Mouse (Mus musculus): ENCODE measurements around the gene Atp5h. TPM values are rescaled to one million over a fixed set of nuclear protein-coding genes. Genes with fewer than 3 reads are reported as not detected.
A peak's percentile ranks its signal among the peaks of the same experiment; 100 is the strongest.
"Not testable (repeated sequence)": the region's sequence is repeated elsewhere in the genome, so short reads cannot be mapped to it uniquely, and the experiment has no call there.

The Atp5h gene
- total RNA-seq, 2 experiments from 2014 or later: 909 to 922 TPM

DNA sequence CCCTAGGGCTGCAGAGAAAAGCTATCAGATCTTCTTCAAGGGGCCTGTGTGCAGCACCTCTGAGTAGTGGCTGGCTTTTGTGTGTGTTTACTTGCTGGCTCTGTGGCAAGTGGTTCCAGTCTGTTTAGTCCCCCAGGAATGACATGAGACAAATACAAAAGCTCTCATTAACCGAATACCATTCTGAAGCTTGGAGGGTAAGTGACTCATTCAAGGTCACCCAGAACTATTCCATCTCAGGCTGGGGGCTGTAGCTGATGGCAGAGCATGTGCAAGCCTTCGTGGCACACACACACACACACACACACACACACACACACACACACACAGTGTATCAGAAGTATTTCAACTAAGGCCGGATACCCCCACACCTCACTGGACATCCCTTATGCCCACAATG lies 19.6 kb downstream of the Atp5h start:
- no peak for DNase-seq

DNA sequence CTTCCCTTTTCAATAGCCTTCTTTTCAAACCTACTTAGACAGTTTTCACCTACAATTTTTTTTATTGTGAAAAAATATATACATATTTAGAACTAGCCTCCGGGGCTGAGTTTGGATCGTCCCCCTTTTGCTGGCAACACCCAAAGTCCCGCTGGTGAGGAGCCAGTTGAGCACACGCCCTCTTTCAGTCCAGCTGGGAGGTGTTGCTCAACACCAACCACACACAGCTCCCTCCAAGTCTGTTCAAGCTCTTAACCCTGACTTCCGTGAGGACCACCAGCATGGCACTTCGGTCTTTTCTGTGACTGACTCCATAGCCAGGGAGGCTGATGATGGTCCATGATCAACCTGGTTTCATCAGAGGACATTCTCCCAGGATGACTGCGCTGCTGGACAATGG lies 21.7 kb downstream of the Atp5h start:
- DNase-seq: no peak

DNA sequence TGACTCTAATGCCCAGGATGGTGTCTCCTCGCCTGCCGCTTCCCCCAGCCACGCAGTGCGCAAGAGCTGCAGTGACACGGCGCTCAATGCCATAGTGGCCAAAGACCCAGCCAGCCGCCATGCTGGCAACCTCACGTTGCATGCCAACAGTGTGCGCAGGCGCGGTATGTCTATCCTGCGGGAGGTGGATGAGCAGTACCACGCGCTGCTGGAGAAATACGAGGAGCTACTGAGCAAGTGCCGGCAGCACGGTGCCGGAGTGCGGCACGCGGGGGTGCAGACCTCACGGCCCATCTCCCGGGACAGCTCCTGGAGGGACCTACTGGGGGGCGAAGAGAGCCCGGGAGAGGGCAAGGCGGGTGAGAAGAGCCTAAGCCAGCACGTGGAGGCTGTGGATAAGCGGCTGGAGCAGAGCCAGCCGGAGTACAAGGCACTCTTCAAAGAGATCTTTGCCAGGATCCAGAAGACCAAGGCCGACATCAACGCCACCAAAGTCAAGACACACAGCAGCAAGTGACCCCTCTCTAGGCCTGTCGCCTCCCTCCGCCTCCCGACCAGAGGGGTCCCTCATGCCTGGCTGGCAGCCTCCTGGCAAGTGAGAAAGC lies 25.9 kb downstream of the Atp5h start:
- no peak for DNase-seq

GRCm38 (mm10) chr11:115391358-115391757 lies 28.4 kb downstream of the Atp5h start:
- DNase-seq: no peak

DNA sequence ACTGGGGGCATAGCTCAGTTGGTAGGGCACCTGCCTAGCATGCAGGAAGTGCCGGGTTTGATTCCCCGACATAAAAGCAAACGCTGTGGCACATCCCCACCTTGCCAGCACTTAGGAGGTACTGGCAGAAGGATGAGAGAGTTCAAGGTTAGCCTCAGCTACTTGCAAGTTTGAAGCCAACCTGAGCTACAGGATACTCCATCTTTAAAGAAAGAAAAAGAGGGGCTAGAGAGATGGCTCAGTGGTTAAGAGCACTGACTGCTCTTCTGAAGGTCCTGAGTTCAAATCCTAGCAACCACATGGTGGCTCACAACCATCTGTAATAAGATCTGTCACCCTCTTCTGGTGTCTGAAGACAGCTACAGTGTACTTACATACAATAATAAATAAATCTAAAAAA lies 32.9 kb downstream of the Atp5h start:
- DNase-seq: not testable (repeated sequence)

DNA sequence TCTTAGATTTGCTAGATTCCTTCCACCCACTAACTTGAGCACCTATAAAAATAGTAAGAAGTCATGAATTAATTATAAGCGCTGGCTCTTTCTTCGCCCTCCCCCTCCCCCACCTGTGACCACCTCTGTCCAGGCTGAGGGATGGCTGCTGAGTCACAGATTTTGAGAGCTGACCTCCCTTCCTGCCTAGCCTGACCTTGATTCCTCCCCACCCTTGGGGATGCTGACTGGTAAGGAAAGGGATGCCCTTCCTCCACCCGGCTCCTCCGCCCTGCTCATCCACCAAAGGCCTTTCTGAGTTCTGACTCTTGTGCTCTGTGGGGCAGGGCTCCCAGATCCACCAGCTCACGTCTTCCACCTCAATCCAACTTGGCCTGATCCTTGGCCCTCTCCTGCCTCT lies 35.2 kb downstream of the Atp5h start:
- no peak for DNase-seq

GRCm38 (mm10) chr11:115383701-115384474 lies 35.9 kb downstream of the Atp5h start:
- no peak for DNase-seq

DNA sequence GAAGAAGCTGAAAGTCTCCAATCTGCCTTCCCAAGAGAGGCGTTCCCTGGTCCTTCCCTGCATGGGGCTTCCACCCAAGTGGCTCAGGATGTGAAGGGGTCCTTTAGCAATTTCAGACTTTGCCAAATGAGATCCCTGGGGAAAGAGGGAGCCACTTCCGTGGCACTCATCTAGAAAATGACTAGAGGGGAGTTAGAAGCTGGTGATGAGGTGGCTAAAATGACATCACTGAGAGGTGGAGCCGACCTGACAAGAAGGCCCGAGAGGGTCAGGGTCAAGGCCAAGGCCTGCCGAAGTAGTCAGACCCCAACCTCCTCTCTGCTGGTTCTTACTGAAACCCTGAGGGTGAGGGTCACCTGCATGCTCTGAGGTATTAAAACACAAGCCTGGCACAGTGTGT lies 36.9 kb downstream of the Atp5h start:
- DNase-seq: no peak

DNA sequence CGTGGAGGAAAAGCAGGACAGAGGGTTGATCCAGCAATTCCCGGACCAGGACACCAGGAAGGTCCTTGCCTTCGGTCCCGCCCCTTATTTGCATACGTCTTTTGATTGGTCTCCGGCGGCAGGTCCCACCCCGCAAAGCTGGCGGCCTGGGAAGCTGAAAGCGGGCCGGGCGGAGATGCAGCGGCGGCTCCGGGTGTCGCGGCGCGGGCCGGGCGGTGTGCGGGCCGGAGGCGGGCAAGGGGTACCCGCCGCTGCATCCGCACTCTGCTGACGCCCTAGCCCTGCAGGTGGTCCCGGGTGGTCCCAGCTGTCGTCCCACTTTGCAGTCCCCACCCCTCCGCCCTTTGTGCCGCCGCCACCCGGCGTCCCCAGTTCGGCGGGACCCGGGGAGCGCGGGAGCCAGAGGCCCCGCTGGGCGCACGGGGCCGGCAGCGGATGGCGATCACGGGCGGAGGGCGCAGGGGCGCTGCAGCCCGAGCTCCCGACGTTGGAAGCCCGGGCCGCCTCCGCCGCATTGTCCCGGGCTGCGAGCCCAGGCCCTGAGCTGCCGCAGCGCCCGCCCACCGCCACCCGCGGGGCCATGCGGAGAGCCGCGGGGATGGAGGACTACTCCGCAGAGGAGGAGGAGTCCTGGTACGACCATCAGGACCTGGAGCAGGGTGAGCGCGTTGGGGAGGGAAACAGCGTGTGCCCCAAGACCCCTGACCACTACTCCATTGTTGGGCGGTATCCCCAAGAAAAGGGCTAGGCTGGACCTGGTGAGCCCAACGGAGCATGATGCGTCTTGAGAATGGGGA lies 37.8 kb downstream of the Atp5h start, which contains the start of gene Cdr2l:
TSS of gene Cdr2l (plus strand) at position 174 of the 797 bp plus-strand sequence.
- peak; percentile 92 for DNase-seq

GRCm38 (mm10) chr11:115381276-115381675 lies 38.5 kb downstream of the Atp5h start:
- no peak for DNase-seq

- DNase-seq: no peak
These were observed 41.9 kb downstream of the Atp5h start for GRCm38 (mm10) chr11:115377854-115378253.

DNA sequence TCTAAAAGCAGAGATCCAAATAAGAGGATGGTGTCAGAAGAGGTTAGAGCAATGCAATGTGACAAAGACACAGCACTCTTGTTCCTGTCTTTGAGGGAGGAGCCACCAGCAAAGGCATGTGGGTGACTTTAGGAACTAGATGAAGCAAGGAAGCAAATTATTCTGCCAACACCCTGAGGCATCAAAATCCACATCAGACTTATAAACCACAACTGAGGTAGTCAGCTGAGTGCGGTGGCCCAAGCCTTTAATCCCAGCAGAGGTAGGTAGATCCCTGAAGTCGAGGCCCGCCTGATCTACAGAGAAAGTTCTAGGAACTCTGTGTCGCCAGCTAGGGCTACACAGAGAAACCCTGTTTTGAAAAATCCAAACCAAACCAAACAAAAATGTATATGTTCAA lies 42.5 kb downstream of the Atp5h start:
- no peak for DNase-seq

DNA sequence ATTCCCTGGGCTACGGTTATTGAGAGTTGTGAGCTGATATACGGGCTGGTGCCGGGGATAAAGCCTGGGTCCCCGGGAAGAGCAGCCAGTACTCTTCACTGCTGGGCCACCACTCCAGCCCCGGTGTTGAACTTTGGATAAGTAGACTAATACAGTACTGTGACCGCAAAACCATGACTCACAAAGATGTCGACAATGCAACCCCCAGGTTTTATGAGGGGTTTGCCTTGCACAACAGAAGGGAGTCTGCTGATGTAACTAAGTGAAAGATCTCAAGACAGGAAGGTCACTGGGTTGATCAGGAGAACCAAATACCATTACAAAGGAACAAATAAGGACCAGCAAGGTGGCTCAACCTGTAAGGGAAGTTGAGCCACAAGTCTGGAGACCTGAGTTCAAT lies 43.0 kb downstream of the Atp5h start:
- DNase-seq: no peak

- DNase-seq: no peak
These were observed 44.9 kb downstream of the Atp5h start for GRCm38 (mm10) chr11:115374695-115375425.

- DNase-seq: peak; percentile 66
These were observed 45.7 kb downstream of the Atp5h start for GRCm38 (mm10) chr11:115373805-115374694.

DNA sequence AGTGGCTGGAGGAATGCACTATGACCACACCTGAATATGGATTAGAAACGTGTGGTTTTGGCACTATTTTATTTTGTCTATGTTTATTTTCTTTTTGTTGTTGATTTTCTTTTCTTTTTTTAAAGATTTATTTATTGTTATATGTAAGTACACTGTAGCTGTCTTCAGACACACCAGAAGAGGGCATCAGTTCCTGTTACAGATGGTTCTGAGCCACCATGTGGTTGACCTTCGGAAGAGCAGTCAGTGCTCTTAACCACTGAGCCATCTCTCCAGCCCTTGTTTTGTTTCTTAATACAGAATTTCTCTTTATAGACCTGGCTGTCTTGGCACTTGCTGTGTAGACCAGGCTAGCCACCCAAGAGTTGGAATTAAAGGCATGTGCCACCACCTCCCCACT lies 47.0 kb downstream of the Atp5h start:
- no peak for DNase-seq

- DNase-seq: no peak
These were observed 47.7 kb downstream of the Atp5h start for GRCm38 (mm10) chr11:115372015-115372414.

DNA sequence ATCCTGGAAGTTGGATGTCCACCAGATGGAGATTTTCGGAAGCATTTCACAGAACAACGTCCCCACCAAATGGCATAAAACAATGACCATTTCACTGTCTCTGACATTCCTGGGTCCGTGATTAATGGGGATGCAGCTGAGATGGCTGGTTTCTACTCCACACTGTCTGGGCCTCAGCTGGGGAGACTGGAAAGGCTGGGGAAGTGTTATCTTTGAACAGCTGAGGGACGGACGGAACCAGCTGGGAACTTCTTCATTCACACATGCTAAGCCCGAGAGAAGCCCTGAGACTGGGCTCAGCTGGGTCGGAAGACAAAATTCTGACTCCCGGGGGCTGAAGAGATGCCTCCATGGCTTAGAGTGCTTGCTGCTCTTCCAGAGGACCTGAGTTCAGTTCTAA lies 48.4 kb downstream of the Atp5h start:
- DNase-seq: no peak

- DNase-seq: no peak
These were observed 49.4 kb downstream of the Atp5h start for GRCm38 (mm10) chr11:115370368-115370767.

- peak; percentile 77 for DNase-seq
These were observed 52.3 kb downstream of the Atp5h start, which contains the start of gene Hid1 for GRCm38 (mm10) chr11:115367395-115367944. Hid1 (minus strand) TSS chr11:115367756.

Data from gastrocnemius, postnatal 25 days (tissue).